Mouse (Mus musculus): ENCODE data around the gene Prorsd1.

- TF ChIP-seq CTCF (IDR thresholded peaks at IDR 0.05; ENCODE audit: borderline replicate concordance, control insufficient read depth, extremely low read depth, insufficient read depth, low read length, poor library complexity) = no peak
- TF ChIP-seq POLR2A (IDR thresholded peaks at IDR 0.05; ENCODE audit: control insufficient read depth, extremely low read depth, insufficient read depth, low read length, poor library complexity) = no peak
Measured at GRCm38 (mm10) chr11:29544225-29544945, 29.6 kb upstream of the Prorsd1 start.
